Mouse (Mus musculus): ENCODE data around the gene Trim80. TPM values are rescaled to one million over a fixed set of nuclear protein-coding genes. Genes with fewer than 3 reads are reported as not detected.
"Not testable (repeated sequence)": the region's sequence is repeated elsewhere in the genome, so short reads cannot be mapped to it uniquely, and the experiment has no call there.

Gene Trim80
- polyA plus RNA-seq, 1 experiment from 2014 or later = not detected

DNA sequence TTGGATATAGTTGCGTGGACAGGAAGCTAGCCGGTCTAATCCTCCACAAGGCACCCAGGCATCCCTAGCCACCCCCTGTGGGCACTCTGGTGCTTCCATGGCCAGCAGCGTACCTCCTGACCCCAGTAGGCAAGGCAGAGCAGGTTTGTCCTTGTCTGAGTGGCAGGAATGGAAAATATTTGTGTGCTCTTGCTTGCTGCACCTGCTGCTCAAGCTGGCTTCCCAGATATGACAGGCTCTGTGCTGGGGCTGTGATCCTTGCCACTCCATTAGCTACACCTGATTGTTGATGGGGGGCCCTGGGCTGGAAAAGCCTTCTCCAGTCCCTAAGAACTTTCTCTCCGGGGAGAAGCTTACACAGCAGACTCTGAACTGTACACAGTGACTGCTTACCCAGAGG lies 13.0 kb downstream of the Trim80 start:
- no peaks in the 10 kb centered on the region for H3K36me3 ChIP-seq
- no peaks in the 10 kb centered on the region for H3K9me3 ChIP-seq
- no peak overlapping the region for H3K4me3 ChIP-seq
- no peak overlapping the region for H3K9ac ChIP-seq (replicated peaks)
- H3K4me2 ChIP-seq (replicated peaks) = no peak overlapping the region
- ATAC-seq (replicated peaks) = no peak
- WGBS = 73% methylated on average over 4 of the region's 4 CpGs
- H3K4me1 ChIP-seq = no peaks in the 10 kb centered on the region
- no peak overlapping the region for H3K27ac ChIP-seq (replicated peaks)
- H3K27me3 ChIP-seq = no peaks in the 10 kb centered on the region

GRCm38 (mm10) chr11:115454822-115455221 lies 14.5 kb downstream of the Trim80 start:
- 88% methylated on average over 6 of the region's 6 CpGs for WGBS
- ATAC-seq (replicated peaks); H3K4me2 ChIP-seq (replicated peaks); H3K4me1 ChIP-seq; H3K9ac ChIP-seq (replicated peaks); H3K27me3 ChIP-seq; H3K27ac ChIP-seq (replicated peaks); H3K9me3 ChIP-seq; H3K4me3 ChIP-seq; H3K36me3 ChIP-seq: not testable (repeated sequence)

- Histone ChIP-seq H3K9ac (replicated peaks) (no peak overlapping the region), H3K27me3 (no peaks in the 10 kb centered on the region), H3K9me3 (no peaks in the 10 kb centered on the region), H3K4me1 (no peaks in the 10 kb centered on the region), H3K4me3 (no peak overlapping the region), H3K4me2 (replicated peaks) (no peak overlapping the region), H3K27ac (replicated peaks) (no peak overlapping the region), H3K36me3 (no peaks in the 10 kb centered on the region)
- ATAC-seq (replicated peaks) = no peak
- WGBS = 88% methylated on average over 15 of the region's 15 CpGs
Measured at GRCm38 (mm10) chr11:115455619-115456018, 15.3 kb downstream of the Trim80 start.

- H3K4me2 ChIP-seq (replicated peaks) = no peak overlapping the region
- H3K9me3 ChIP-seq = no peaks in the 10 kb centered on the region
- no peaks in the 10 kb centered on the region for H3K36me3 ChIP-seq
- no peak overlapping the region for H3K27ac ChIP-seq (replicated peaks)
- H3K4me3 ChIP-seq = no peak overlapping the region
- no peaks in the 10 kb centered on the region for H3K27me3 ChIP-seq
- WGBS = 87% methylated on average over 5 of the region's 5 CpGs
- no peak overlapping the region for H3K9ac ChIP-seq (replicated peaks)
- no peaks in the 10 kb centered on the region for H3K4me1 ChIP-seq
- no peak for ATAC-seq (replicated peaks)
Measured at GRCm38 (mm10) chr11:115456182-115456581, 15.8 kb downstream of the Trim80 start.

- H3K9ac ChIP-seq (replicated peaks) = no peak overlapping the region
- H3K27me3 ChIP-seq = no peaks in the 10 kb centered on the region
- H3K27ac ChIP-seq (replicated peaks) = no peak overlapping the region
- WGBS = 31% methylated on average over 6 of the region's 6 CpGs
- H3K36me3 ChIP-seq = no peaks in the 10 kb centered on the region
- no peaks in the 10 kb centered on the region for H3K4me1 ChIP-seq
- H3K4me2 ChIP-seq (replicated peaks) = no peak overlapping the region
- ATAC-seq (replicated peaks) = no peak
- H3K4me3 ChIP-seq = no peak overlapping the region
- no peaks in the 10 kb centered on the region for H3K9me3 ChIP-seq
Measured at GRCm38 (mm10) chr11:115457405-115457804, 17.1 kb downstream of the Trim80 start.

DNA sequence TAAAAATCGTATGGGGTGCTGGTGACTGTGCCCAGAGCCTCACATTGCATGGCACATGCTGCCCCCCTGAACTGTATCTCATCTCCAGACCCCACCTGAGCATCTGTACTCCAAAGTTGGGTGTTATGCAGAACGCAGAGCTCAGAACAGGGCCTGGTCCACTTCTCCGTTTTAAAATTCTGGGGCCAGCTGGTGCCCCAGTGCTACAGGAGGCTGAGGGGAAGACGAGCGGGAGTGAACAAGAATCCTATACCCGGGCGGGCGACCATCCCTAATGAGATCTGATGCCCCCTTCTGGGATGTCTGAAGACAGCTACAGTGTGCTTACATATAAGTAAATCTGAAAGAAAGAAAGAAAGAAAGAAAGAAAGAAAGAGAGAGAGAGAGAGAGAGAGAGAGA lies 20.6 kb downstream of the Trim80 start:
- no peak overlapping the region for H3K4me2 ChIP-seq (replicated peaks)
- no peaks in the 10 kb centered on the region for H3K27me3 ChIP-seq
- WGBS = 14% methylated on average over 8 of the region's 8 CpGs
- H3K4me1 ChIP-seq = no peaks in the 10 kb centered on the region
- no peak for ATAC-seq (replicated peaks)
- H3K4me3 ChIP-seq = no peak overlapping the region
- H3K36me3 ChIP-seq = no peaks in the 10 kb centered on the region
- H3K27ac ChIP-seq (replicated peaks) = no peak overlapping the region
- H3K9me3 ChIP-seq = no peaks in the 10 kb centered on the region
- H3K9ac ChIP-seq (replicated peaks) = no peak overlapping the region

DNA sequence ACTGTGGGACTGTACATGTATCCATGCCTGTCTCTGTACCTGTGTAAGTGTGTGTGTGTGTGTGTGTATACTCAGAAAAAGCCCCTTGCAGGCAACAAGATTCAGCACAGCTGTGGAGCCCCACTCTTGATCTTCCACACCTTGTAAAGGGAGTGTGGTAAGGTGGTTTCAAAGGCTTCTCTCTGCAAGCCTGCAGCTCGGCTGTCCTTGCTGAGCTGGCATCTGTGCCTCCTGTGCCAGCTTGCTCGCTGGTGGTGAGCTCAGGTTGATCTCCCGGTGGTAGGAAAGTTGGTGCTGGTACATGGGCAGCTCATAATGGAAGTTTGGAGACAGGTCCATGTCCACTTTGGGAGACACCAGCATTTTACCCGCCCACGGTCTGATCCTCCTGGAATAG lies 21.5 kb downstream of the Trim80 start:
- Histone ChIP-seq H3K4me2 (replicated peaks) (no peak overlapping the region), H3K27me3 (no peaks in the 10 kb centered on the region), H3K36me3 (no peaks in the 10 kb centered on the region), H3K9me3 (no peaks in the 10 kb centered on the region), H3K9ac (replicated peaks) (no peak overlapping the region), H3K4me1 (no peaks in the 10 kb centered on the region), H3K4me3 (no peak overlapping the region), H3K27ac (replicated peaks) (no peak overlapping the region)
- 79% methylated on average over 5 of the region's 5 CpGs for WGBS
- no peak for ATAC-seq (replicated peaks)

GRCm38 (mm10) chr11:115462243-115462891 lies 22.0 kb downstream of the Trim80 start, which contains the start of gene Slc16a5:
Slc16a5 (plus strand) TSS chr11:115462474.
- no peaks in the 10 kb centered on the region for H3K4me1 ChIP-seq
- no peaks in the 10 kb centered on the region for H3K27me3 ChIP-seq
- no peak within 1 kb of the TSS for H3K4me3 ChIP-seq
- H3K9me3 ChIP-seq = no peaks in the 10 kb centered on the region
- 78% methylated on average over 16 of the region's 16 CpGs for WGBS
- no peak within 1 kb of the TSS for H3K9ac ChIP-seq (replicated peaks)
- no peak within 1 kb of the TSS for H3K27ac ChIP-seq (replicated peaks)
- H3K4me2 ChIP-seq (replicated peaks) = no peak within 1 kb of the TSS
- ATAC-seq (replicated peaks) = no peak
- H3K36me3 ChIP-seq = no peaks in the 10 kb centered on the region

- Histone ChIP-seq H3K36me3 (no peaks in the 10 kb centered on the region), H3K4me2 (replicated peaks) (no peak overlapping the region), H3K9me3 (no peaks in the 10 kb centered on the region), H3K27me3 (no peaks in the 10 kb centered on the region), H3K27ac (replicated peaks) (no peak overlapping the region), H3K4me1 (no peaks in the 10 kb centered on the region), H3K4me3 (no peak overlapping the region), H3K9ac (replicated peaks) (no peak overlapping the region)
- 77% methylated on average over 11 of the region's 11 CpGs for WGBS
- ATAC-seq (replicated peaks) = no peak
Measured at GRCm38 (mm10) chr11:115463397-115463796, 23.1 kb downstream of the Trim80 start.

- no peak overlapping the region for H3K4me2 ChIP-seq (replicated peaks)
- WGBS = 87% methylated on average over 8 of the region's 8 CpGs
Measured at GRCm38 (mm10) chr11:115464851-115465250, 24.5 kb downstream of the Trim80 start.

DNA sequence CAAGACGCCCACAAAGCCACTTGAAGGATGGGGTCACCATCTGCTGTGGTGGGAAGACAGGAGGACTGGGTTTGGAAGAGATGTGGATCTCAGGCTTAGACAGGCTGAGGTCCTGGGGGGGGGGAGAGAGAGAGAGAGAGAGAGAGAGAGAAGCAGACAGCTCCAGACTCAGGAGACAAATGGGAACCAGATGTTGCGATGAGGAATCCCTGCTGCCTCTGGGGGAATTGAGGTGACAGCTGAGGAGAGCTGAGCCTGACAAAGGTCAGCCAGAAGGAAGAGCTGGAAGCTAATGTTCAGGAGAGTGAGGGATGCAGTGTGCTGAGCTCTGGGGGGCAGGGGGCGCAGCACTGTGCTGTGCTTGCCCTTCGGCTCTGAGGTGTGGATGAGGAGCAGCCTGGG lies 26.9 kb downstream of the Trim80 start:
- Histone ChIP-seq H3K4me2 (replicated peaks) (no peak overlapping the region), H3K27ac (replicated peaks) (no peak overlapping the region), H3K9ac (replicated peaks) (no peak overlapping the region), H3K27me3 (no peaks in the 10 kb centered on the region), H3K4me1 (no peaks in the 10 kb centered on the region), H3K9me3 (no peaks in the 10 kb centered on the region), H3K36me3 (no peaks in the 10 kb centered on the region), H3K4me3 (no peak overlapping the region)
- ATAC-seq (replicated peaks) = no peak
- WGBS = 74% methylated on average over 4 of the region's 4 CpGs

More at GRCm38 (mm10) chr11:115464851-115465250, 24.5 kb downstream of the Trim80 start:
- Histone ChIP-seq H3K27me3 (no peaks in the 10 kb centered on the region), H3K27ac (replicated peaks) (no peak overlapping the region), H3K9me3 (no peaks in the 10 kb centered on the region), H3K9ac (replicated peaks) (no peak overlapping the region), H3K36me3 (no peaks in the 10 kb centered on the region), H3K4me1 (no peaks in the 10 kb centered on the region), H3K4me3 (no peak overlapping the region)
- no peak for ATAC-seq (replicated peaks)

- Histone ChIP-seq H3K4me1 (peaks cover 28% of the 10 kb centered on the region), H3K27me3 (no peaks in the 10 kb centered on the region), H3K27ac (replicated peaks) (no peak overlapping the region), H3K36me3 (no peaks in the 10 kb centered on the region), H3K4me3 (no peak overlapping the region), H3K9me3 (no peaks in the 10 kb centered on the region), H3K9ac (replicated peaks) (no peak overlapping the region), H3K4me2 (replicated peaks) (no peak overlapping the region)
- no peak for ATAC-seq (replicated peaks)
- 83% methylated on average over 7 of the region's 7 CpGs for WGBS
Measured at GRCm38 (mm10) chr11:115472183-115472582, 31.8 kb downstream of the Trim80 start.
